Mouse (Mus musculus): Measurements from ENCODE around the gene Cln3.

DNA sequence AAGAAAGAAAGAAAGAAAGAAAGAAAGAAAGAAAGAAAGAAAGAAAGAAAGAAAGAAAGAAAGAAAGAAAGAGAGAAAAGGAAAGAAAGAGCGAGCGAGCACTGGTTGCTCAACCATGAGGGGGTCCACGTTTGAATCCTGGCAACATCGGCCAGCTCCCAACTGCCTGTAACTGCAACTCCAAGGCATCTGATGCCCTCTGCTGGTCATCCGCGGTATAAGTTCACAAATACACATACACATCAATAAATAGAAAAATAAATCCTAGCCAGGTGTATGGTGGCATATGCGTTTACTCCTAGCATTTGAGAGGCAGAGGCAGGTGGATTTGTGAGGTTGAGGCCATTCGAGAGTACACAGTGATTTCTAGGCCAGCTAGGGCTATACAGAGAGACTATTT lies 8.7 kb downstream of the Cln3 start:
- no peak for TF ChIP-seq POLR2A (IDR thresholded peaks at IDR 0.05; ENCODE audit: insufficient read depth, low read depth, low read length)
- no peak for TF ChIP-seq EP300 (IDR thresholded peaks at IDR 0.05; ENCODE audit: insufficient read depth, low read depth, low read length)

All from heart, adult 2 months (tissue).